Mouse (Mus musculus) retina, postnatal 7 days (tissue): ENCODE measurements around the gene Amz2.

Experiments
- DNase-seq: peaks from one replicate; pipeline ENCODE4 v3.0.0-alpha.2; 2012; ENCODE audit warnings: low read depth, low spot score

Amz2 gene

GRCm38 (mm10) chr11:109425392-109426271, at the start of gene Amz2:
TSS of gene Amz2 (plus strand) at chr11:109425946.
- DNase-seq = peak; percentile 98

DNA sequence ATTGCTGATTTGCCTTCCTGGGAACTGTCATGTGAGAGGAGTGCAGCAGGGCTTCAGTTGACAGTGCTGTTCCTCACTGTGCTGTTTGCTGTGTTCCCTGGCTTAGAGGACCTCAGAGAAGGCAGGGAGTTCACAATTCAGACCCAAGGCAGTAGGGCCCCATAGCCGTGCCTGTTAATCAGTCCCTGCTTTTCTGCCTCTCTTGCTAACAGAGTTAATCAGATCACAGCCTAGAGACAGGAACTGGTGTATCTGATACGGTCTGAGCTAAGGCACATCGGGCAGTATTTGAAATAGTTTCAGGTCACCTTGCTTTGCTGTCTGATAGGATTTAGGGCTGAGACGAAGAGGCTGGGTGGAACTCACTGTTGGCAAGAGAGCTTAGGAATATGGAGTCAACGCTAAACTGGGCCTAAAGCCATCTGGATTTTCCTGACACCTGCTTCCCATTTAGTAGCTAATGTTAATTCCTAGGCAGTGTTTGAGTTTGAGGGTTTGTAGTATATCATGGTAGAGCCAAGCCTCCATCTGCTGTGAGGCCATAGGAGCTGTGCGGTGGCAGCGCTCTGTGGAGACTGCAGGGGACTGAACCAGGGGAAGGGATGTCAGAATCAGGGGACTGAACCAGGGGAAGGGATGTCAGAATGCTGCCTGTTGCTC, 49.1 kb upstream of the Amz2 start:
- DNase-seq = no peak

- no peak for DNase-seq
Observed at GRCm38 (mm10) chr11:109377477-109377876, 48.3 kb upstream of the Amz2 start.

- DNase-seq = no peak
Observed at GRCm38 (mm10) chr11:109378051-109378450, 47.7 kb upstream of the Amz2 start.

DNA sequence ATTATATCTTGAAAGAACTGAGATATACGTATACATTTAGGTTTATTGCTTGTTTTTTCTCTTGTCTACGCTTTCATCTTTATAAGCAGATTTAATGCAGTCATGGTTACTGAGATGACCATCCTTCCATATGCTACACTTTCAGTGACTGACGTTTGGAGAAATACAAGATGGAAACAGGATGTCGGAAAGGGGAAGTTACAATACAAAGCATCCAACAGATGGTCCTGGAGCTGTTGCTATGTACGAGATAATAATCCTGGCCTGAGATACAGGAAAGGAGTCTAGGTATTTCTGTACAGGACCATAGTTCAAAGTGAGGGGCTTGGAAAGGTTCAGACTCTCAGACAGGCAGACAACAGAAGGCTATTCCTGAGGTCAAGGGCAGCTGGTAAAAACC, 45.1 kb upstream of the Amz2 start:
- no peak for DNase-seq

GRCm38 (mm10) chr11:109385296-109385695, 40.5 kb upstream of the Amz2 start:
- no peak for DNase-seq

- no peak for DNase-seq
Observed at GRCm38 (mm10) chr11:109389046-109389445, 36.7 kb upstream of the Amz2 start.

- no peak for DNase-seq
Observed at GRCm38 (mm10) chr11:109391200-109391599, 34.5 kb upstream of the Amz2 start.

GRCm38 (mm10) chr11:109391760-109392159, 34.0 kb upstream of the Amz2 start:
- no peak for DNase-seq

GRCm38 (mm10) chr11:109392601-109393000, 33.1 kb upstream of the Amz2 start:
- DNase-seq = no peak

- DNase-seq = no peak
Observed at GRCm38 (mm10) chr11:109394758-109395157, 31.0 kb upstream of the Amz2 start.

GRCm38 (mm10) chr11:109395291-109395690, 30.5 kb upstream of the Amz2 start:
- no peak for DNase-seq

GRCm38 (mm10) chr11:109406431-109406830, 19.3 kb upstream of the Amz2 start:
- DNase-seq = no peak

DNA sequence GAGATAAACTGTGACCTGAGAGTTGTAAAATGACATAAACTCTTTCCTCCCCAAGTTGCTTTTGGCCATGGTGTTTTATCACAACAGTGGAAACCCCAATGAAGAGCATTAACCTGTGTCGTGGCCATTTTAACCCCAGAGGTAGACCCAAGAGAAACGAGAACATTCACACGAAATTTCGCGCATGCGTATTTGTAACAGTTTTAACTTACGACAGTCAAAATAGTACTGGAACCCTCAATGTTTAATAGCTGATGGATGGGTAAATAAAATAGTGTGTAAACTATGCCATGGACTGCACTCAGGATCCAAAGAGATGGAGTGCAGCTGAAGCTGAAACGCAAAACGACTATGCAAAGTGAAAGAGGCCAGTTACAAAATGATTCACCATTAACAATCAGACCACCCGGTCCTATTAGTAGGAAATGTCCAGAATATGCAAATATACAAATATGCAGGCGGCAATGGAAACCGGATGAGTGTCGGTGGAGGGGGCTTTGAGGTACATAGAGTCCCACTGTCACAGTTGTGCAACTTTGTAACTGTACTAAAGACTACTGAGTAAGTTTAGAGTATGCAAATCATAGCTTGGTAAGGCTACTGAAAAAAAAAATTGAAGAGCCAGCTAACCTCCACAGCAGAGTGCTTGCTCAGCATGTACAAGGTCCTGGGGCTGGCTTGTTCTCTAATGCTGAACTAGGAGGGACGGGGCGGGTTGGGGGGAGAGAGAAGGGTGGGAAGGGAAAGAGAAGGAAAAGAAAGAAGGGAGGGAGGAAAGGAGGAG, 15.4 kb upstream of the Amz2 start:
- no peak for DNase-seq

DNA sequence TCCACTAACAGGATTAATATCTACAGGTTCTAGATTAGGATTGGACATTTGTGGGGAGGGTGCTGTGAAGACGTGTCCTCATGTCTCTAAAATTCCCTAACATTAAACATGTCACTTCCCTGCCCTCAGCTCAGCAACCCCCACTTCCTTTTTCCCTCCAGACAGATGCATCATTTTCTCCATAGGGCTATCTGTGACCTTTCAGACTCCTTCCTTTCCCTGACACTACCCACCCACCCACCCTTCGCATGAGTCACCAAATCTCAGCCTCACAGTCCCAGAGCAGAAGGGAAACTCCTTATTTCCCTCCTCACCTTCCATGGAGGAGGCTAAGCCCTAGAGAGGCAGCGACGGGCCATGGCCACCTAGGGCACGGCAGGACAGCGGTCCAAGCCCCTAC, 12.1 kb upstream of the Amz2 start, which contains the start of gene 9930022D16Rik:
Gene 9930022D16Rik (plus strand): TSS at position 301 of the 400 bp plus-strand sequence.
- DNase-seq = no peak

DNA sequence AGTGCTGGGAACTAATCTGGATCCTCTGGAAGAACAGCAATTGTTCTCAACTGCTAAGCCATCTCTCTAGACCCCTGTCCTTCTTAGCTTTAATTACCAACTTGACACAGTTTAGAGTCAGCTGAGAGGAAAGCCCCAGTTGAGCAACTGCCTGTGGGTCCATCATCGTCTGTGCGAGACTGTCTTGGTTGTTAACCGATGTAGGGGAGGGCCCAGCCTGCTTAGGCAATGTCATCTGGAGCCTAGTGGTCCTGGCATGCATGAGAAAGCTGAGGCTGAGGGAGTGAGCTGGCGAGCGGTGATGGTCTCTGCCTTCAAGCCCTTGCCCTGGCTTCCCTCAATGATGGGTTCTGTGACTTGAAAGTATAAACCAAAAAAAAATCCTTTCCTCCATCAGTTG, 10.9 kb upstream of the Amz2 start:
- DNase-seq = no peak

DNA sequence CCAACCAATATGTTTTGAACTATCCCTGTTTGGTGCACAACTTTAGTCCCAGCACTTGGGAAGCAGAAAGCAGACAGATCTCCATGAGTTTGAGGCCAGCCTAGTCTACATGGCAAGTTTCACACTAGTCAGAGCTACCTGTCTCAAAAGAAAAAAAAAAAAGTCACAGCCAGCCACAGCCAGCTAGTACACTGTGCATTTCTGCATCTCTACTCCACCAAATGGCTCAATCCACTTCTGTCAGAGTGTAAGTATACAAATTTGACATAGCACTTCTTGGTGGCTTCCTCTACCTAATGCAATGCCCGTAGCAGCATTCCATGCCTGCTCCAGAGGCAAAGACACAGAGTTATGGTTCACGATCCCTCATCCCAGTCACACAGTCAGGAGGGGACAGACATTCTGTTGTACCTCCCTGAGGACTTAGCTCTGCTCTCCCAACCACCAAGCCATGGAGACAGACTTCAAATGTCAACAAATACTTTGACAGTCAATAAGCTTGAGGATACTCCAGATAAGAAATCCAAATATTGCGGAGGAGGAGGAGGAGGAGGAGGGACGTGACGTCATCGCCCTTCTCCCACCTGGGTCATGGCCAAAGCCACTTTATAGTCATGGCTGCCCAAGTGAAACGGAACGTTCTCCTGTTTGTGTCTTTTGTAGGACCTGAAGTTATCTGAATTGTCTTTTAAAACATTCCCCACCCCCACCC, 8.9 kb upstream of the Amz2 start:
- DNase-seq = no peak

DNA sequence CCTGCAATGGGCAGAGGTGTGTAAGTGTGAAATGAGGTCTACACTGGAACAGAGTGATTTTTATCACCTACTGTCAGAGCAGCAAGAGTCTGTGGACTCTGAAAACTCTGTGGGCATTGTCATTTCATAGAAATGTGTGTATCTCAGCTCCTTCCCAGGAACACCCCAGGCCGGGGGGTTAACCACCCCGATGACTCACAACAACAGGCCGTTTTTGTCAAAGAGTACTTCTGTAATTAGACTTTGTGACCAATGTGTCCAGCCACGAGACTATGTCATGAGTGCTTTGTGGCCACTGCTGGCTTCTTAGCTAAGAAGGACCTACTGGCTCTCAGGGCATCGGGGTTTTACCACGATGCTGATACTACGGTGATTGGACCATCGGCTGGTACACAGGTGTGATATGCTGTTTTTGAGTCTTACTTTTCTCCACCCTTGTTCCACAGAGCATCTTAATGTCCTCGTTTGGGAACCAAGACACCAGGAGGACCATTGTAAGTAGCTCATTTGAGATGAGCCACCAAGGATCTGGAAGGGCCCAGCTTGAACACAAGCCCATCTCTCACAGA, 8.2 kb upstream of the Amz2 start:
- no peak for DNase-seq

DNA sequence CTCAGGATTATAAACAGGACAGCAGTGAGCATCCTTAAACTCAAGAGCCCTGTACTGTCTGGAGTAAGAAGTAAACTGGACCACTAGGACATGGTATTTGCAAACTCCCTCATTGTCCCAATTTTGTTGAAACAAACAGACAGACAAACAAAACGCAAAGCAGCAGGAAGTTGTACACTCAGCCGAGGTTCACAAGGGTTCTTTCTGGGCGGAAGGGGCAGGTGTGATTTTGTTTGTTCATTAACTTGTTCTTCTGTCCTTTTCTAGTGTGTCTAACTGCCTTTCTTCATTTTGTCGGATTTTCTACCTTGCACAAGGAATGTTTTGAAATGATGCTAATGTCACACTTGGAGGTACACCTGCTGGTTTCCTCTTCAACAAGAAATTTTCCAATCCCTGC, 6.3 kb upstream of the Amz2 start:
- DNase-seq = no peak

- no peak for DNase-seq
Observed at GRCm38 (mm10) chr11:109419961-109420566, 5.7 kb upstream of the Amz2 start.

DNA sequence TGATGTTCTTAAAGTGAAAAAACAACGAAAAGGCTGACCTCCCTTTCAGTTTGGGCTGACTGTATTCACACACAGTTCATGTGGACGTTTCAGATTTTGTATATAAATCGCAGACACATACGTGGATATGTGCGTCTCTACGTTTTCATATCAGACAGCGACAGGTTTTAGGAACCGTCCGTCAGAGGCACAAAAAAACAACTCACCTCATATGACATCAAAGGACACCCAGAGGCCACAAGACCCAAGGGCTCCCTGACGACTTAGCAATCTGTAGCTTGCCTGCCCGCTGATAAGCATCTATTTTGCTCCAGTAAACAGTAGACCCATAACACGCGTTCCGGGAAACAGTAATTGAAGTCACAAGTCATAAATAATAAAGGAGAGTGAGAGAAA, 5.2 kb upstream of the Amz2 start:
- no peak for DNase-seq
